Mouse (Mus musculus) cerebellum, adult 2 months (tissue): Measurements from ENCODE around the gene Gm5136.

Source experiments
- CTCF ChIP-seq: fragments of 200-500 bp; IDR thresholded peaks from 2 replicates; pipeline ENCODE4 v1.5.1; 2011; ENCODE audit warnings: low read depth, mild to moderate bottlenecking, control low read depth, low read length, moderate library complexity, borderline replicate concordance; ENCODE audit not compliant: insufficient read depth
- POLR2A ChIP-seq: fragments of 200-500 bp; IDR thresholded peaks from 2 replicates; pipeline ENCODE4 v1.6.1; 2011; ENCODE audit warnings: low read length, control low read depth, borderline replicate concordance; ENCODE audit not compliant: insufficient read depth

GRCm38 (mm10) chr10:108668944-108669343 lies 31.0 kb downstream of the Gm5136 start:
- TF ChIP-seq CTCF, result no peak
- no peak for TF ChIP-seq POLR2A
